Mouse (Mus musculus) spleen, postnatal 36 days (tissue): ENCODE measurements around the gene Clnk.

Source experiments
- DNase-seq, 2 experiments: peaks; one replicate each; pipeline ENCODE4 v3.0.0; 2022; ENCODE audit warnings: low spot score in 2 of 2, mixed read lengths in 1 of 2

Gene Clnk

GRCm38 (mm10) chr5:38754950-38755349 is 121.7 kb downstream of the Clnk start:
- no peak for DNase-seq

- DNase-seq = no peak
Measured at GRCm38 (mm10) chr5:38752749-38753148, 123.9 kb downstream of the Clnk start.

- no peak for DNase-seq
Measured at GRCm38 (mm10) chr5:38708940-38709581, 167.6 kb downstream of the Clnk start.

GRCm38 (mm10) chr5:38707364-38708075 is 169.1 kb downstream of the Clnk start:
- DNase-seq = no peak

GRCm38 (mm10) chr5:38702941-38703340 is 173.7 kb downstream of the Clnk start:
- DNase-seq = no peak

GRCm38 (mm10) chr5:38702091-38702490 is 174.5 kb downstream of the Clnk start:
- no peak for DNase-seq

GRCm38 (mm10) chr5:38698466-38698865 is 178.1 kb downstream of the Clnk start:
- DNase-seq = no peak

GRCm38 (mm10) chr5:38698046-38698445 is 178.6 kb downstream of the Clnk start:
- DNase-seq = no peak

GRCm38 (mm10) chr5:38696616-38697375 is 179.8 kb downstream of the Clnk start:
- DNase-seq = no peak

- no peak for DNase-seq
Measured at GRCm38 (mm10) chr5:38692859-38693258, 183.8 kb downstream of the Clnk start.

- DNase-seq = no peak
Measured at GRCm38 (mm10) chr5:38689186-38689585, 187.4 kb downstream of the Clnk start.

- no peak for DNase-seq
Measured at GRCm38 (mm10) chr5:38687694-38688093, 188.9 kb downstream of the Clnk start.

- DNase-seq = peak; percentile 55 to 67
Measured at GRCm38 (mm10) chr5:38684164-38684911, 192.3 kb downstream of the Clnk start, which contains the start of gene Zfp518b. Gene Zfp518b, minus strand, starts transcription at chr5:38684826.

GRCm38 (mm10) chr5:38658836-38659235 is 217.8 kb downstream of the Clnk start:
- no peak for DNase-seq
